Mouse (Mus musculus) CD4-positive, CD25-positive, alpha-beta regulatory T cell, adult 4 months (primary cell): ENCODE results near the gene Ccdc28b. TPM values are rescaled to one million over a fixed set of nuclear protein-coding genes. Genes with fewer than 3 reads are reported as not detected.
A peak's percentile ranks its signal among the peaks of the same experiment; 100 is the strongest.

Source experiments
- ATAC-seq: one replicate; pipeline ENCODE4 v1.8.0; 2017
- polyA plus RNA-seq, 2 experiments: library from polyadenylated mRNA; unstranded; fragments of 100-300 nt; shearing (Covaris generic); gene quantifications; one replicate each; pipeline ENCODE4 v1.2.1; 2017

Ccdc28b gene
- polyA plus RNA-seq, result 10 to 100 TPM; 28.6 to 39.5 TPM

GRCm38 (mm10) chr4:129623681-129624091, at the start of gene Ccdc28b:
Gene Ccdc28b (minus strand): TSS chr4:129623947.
- no peak for ATAC-seq

- ATAC-seq, result peak; percentile 12
Measured at GRCm38 (mm10) chr4:129672878-129673449, 49.2 kb upstream of the Ccdc28b start.

- peak; percentile 79 for ATAC-seq
Measured at GRCm38 (mm10) chr4:129672083-129672877, 48.5 kb upstream of the Ccdc28b start, which contains the start of gene Kpna6. Gene Kpna6 (minus strand): TSS chr4:129672767.

GRCm38 (mm10) chr4:129671491-129672082, 47.8 kb upstream of the Ccdc28b start:
- ATAC-seq, result peak; percentile 72

GRCm38 (mm10) chr4:129662255-129662813, 38.6 kb upstream of the Ccdc28b start:
- no peak for ATAC-seq

GRCm38 (mm10) chr4:129661584-129661983, 37.8 kb upstream of the Ccdc28b start:
- no peak for ATAC-seq

- ATAC-seq, result no peak
Measured at GRCm38 (mm10) chr4:129654770-129655169, 31.0 kb upstream of the Ccdc28b start.

- no peak for ATAC-seq
Measured at GRCm38 (mm10) chr4:129650359-129650758, 26.6 kb upstream of the Ccdc28b start.

- no peak for ATAC-seq
Measured at GRCm38 (mm10) chr4:129648656-129649055, 24.9 kb upstream of the Ccdc28b start.

GRCm38 (mm10) chr4:129645204-129645603, 21.5 kb upstream of the Ccdc28b start:
- no peak for ATAC-seq

- no peak for ATAC-seq
Measured at GRCm38 (mm10) chr4:129641756-129642155, 18.0 kb upstream of the Ccdc28b start.

GRCm38 (mm10) chr4:129640638-129641467, 17.1 kb upstream of the Ccdc28b start, which contains the start of gene Txlna:
Gene Txlna (minus strand): TSS chr4:129641065.
- ATAC-seq, result peak; percentile 93

- ATAC-seq, result no peak
Measured at GRCm38 (mm10) chr4:129640101-129640637, 16.4 kb upstream of the Ccdc28b start.

- no peak for ATAC-seq
Measured at GRCm38 (mm10) chr4:129639221-129639620, 15.5 kb upstream of the Ccdc28b start.

- ATAC-seq, result no peak
Measured at GRCm38 (mm10) chr4:129633852-129634251, 10.1 kb upstream of the Ccdc28b start.

GRCm38 (mm10) chr4:129631867-129632266, 8.1 kb upstream of the Ccdc28b start:
- no peak for ATAC-seq

GRCm38 (mm10) chr4:129630944-129631343, 7.2 kb upstream of the Ccdc28b start:
- no peak for ATAC-seq

- no peak for ATAC-seq
Measured at GRCm38 (mm10) chr4:129626035-129626434, 2.3 kb upstream of the Ccdc28b start.

GRCm38 (mm10) chr4:129625496-129625895, 1.7 kb upstream of the Ccdc28b start:
- ATAC-seq, result no peak

GRCm38 (mm10) chr4:129625029-129625370, 1.3 kb upstream of the Ccdc28b start:
- ATAC-seq, result peak; percentile 30

GRCm38 (mm10) chr4:129624281-129625028, 708 bp upstream of the Ccdc28b start:
- ATAC-seq, result peak; percentile 94
